Mouse (Mus musculus) forebrain, embryonic 13.5 days (tissue): Measurements from ENCODE around the gene Ctsw. TPM values are rescaled to one million over a fixed set of nuclear protein-coding genes. Genes with fewer than 3 reads are reported as not detected.

Source experiments
- ATAC-seq: fragments of 200-750 bp; cut with Nextera tagmentation; 2 replicates; pipeline ENCODE4 v1.8.0; 2017
- H3K27ac ChIP-seq: fragments of 300-500 bp; sonication (generic); 2 replicates; pipeline ENCODE4 v1.5.1; 2015; ENCODE audit warnings: inconsistent platforms, mild to moderate bottlenecking, moderate library complexity
- H3K27me3 ChIP-seq: fragments of 300-500 bp; sonication (generic); 2 replicates; pipeline ENCODE4 v1.6.1; 2015; ENCODE audit warnings: mild to moderate bottlenecking, inconsistent platforms
- H3K36me3 ChIP-seq: fragments of 300-500 bp; sonication (generic); 2 replicates; pipeline ENCODE4 v1.6.1; 2015; ENCODE audit warnings: mild to moderate bottlenecking, inconsistent platforms; ENCODE audit not compliant: poor library complexity, severe bottlenecking
- H3K4me1 ChIP-seq: fragments of 300-500 bp; sonication (generic); 2 replicates; pipeline ENCODE4 v1.6.1; 2015; ENCODE audit warnings: inconsistent platforms
- H3K4me2 ChIP-seq: fragments of 300-500 bp; sonication (generic); 2 replicates; pipeline ENCODE4 v1.6.1; 2015; ENCODE audit warnings: inconsistent platforms, mild to moderate bottlenecking, moderate library complexity
- H3K4me3 ChIP-seq: fragments of 300-500 bp; sonication (generic); 2 replicates; pipeline ENCODE4 v1.5.1; 2015; ENCODE audit warnings: mild to moderate bottlenecking, inconsistent platforms
- H3K9ac ChIP-seq: fragments of 300-500 bp; sonication (generic); 2 replicates; pipeline ENCODE4 v1.6.1; 2015; ENCODE audit warnings: mild to moderate bottlenecking, inconsistent platforms
- H3K9me3 ChIP-seq: fragments of 300-500 bp; sonication (generic); replicated peaks from 2 replicates; pipeline ENCODE4 v1.6.1; 2016; ENCODE audit warnings: inconsistent platforms
- WGBS: fragments of 180-500 bp; shearing (Covaris S2); methylation state at CpG from one replicate; pipeline ENCODE4 v1.1.7; 2015; 5-methylcytosine and 5-hydroxymethylcytosine counted together
- polyA plus RNA-seq: library from polyadenylated mRNA; unstranded; fragments of >200 nt; fragmentation: Nextera tagmentation; extraction: Ambion mirVana; gene quantifications from 2 replicates; pipeline ENCODE4 v1.2.1, GENCODE M21; 2015

The Ctsw gene
- polyA plus RNA-seq, 1 experiment from 2014 or later: 4.4 TPM

- 73% methylated on average over 9 of the region's 9 CpGs for WGBS
- no peak for ATAC-seq
Observed at GRCm38 (mm10) chr19:5444371-5444908, 23.9 kb downstream of the Ctsw start.

GRCm38 (mm10) chr19:5433951-5434350, 34.4 kb downstream of the Ctsw start:
- Histone ChIP-seq H3K9me3 (no peaks in the 10 kb centered on the region), H3K36me3 (no peaks in the 10 kb centered on the region; the same call in 1 of the 2 replicates), H3K9ac (no peak overlapping the region), H3K4me3 (no peak overlapping the region), H3K27me3 (0 out of 2 replicates have a peak, but pooled peaks cover 6% of the 10 kb centered on the region), H3K4me1 (peaks cover 6% of the 10 kb centered on the region), H3K27ac (no peak overlapping the region), H3K4me2 (peak overlapping the region; percentile 51; the same call in 1 of the 2 replicates)
- WGBS: 74% methylated on average over 7 of the region's 7 CpGs
- ATAC-seq: no peak

More at GRCm38 (mm10) chr19:5444371-5444908, 23.9 kb downstream of the Ctsw start:
- Histone ChIP-seq H3K27ac (no peak overlapping the region), H3K36me3 (no peaks in the 10 kb centered on the region), H3K4me3 (no peak overlapping the region), H3K4me1 (peaks cover 17% of the 10 kb centered on the region), H3K4me2 (no peak overlapping the region), H3K27me3 (peaks cover 47% of the 10 kb centered on the region), H3K9me3 (peaks cover 6% of the 10 kb centered on the region; the same call in 1 of the 2 replicates), H3K9ac (no peak overlapping the region)

- Histone ChIP-seq H3K27ac (no peak overlapping the region), H3K4me2 (peak overlapping the region; percentile 51), H3K4me3 (0 out of 2 replicates have a peak overlapping the region, but pooled peaks have one; percentile 12), H3K4me1 (peaks cover 7% of the 10 kb centered on the region), H3K9me3 (no peaks in the 10 kb centered on the region), H3K27me3 (0 out of 2 replicates have a peak, but pooled peaks cover 6% of the 10 kb centered on the region), H3K9ac (peak overlapping the region; percentile 50), H3K36me3 (peaks cover 3% of the 10 kb centered on the region; the same call in 1 of the 2 replicates)
- WGBS: 16% methylated on average over 16 of the region's 16 CpGs
- no peak for ATAC-seq
Observed at GRCm38 (mm10) chr19:5432992-5433852, 35.1 kb downstream of the Ctsw start.

DNA sequence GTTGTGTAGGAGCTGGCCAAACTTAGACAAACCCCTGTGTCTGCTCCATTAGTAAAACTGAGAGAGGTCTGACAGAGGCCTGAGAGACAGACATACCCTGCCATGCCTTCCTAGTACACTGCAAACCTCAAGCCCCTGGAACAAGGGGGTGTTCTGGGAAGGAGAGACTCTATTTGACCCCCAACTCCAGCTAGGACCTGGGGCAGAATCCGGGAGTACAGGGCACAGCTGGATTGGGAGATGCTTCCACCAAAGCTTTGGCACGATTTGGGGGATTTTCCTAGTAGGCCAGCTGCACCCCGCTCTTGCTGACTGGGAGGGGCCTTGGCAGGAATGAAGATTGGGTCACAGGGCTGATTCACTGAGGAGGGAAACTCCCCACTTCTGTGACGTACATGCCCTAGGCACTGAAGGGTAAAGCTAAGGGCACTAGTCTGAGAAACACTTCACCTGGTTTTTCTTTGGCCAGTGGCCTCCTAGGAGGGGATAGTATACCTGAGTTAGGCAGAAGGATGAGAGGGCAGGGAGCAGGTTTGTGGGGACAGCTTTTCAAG, 36.3 kb downstream of the Ctsw start:
- H3K27me3 ChIP-seq: 0 out of 2 replicates have a peak, but pooled peaks cover 3% of the 10 kb centered on the region
- no peak overlapping the region for H3K4me3 ChIP-seq
- H3K4me1 ChIP-seq: peaks cover 13% of the 10 kb centered on the region
- no peak overlapping the region for H3K9ac ChIP-seq
- peaks cover 13% of the 10 kb centered on the region for H3K36me3 ChIP-seq
- 84% methylated on average over 4 of the region's 4 CpGs for WGBS
- no peak for ATAC-seq
- H3K4me2 ChIP-seq: no peak overlapping the region
- H3K27ac ChIP-seq: no peak overlapping the region
- H3K9me3 ChIP-seq: no peaks in the 10 kb centered on the region

- WGBS: 86% methylated on average over 1 of the region's 1 CpGs
- Histone ChIP-seq H3K36me3 (peaks cover 24% of the 10 kb centered on the region), H3K4me2 (no peak overlapping the region)
Observed at GRCm38 (mm10) chr19:5430408-5430807, 37.9 kb downstream of the Ctsw start.

GRCm38 (mm10) chr19:5429806-5430205, 38.5 kb downstream of the Ctsw start:
- WGBS: 76% methylated on average over 8 of the region's 8 CpGs
- Histone ChIP-seq H3K9ac (no peak overlapping the region), H3K4me2 (no peak overlapping the region)

More at GRCm38 (mm10) chr19:5430408-5430807, 37.9 kb downstream of the Ctsw start:
- ATAC-seq: no peak
- Histone ChIP-seq H3K9ac (no peak overlapping the region), H3K9me3 (no peaks in the 10 kb centered on the region), H3K27ac (no peak overlapping the region), H3K4me3 (no peak overlapping the region), H3K4me1 (peaks cover 29% of the 10 kb centered on the region), H3K27me3 (no peaks in the 10 kb centered on the region)

DNA sequence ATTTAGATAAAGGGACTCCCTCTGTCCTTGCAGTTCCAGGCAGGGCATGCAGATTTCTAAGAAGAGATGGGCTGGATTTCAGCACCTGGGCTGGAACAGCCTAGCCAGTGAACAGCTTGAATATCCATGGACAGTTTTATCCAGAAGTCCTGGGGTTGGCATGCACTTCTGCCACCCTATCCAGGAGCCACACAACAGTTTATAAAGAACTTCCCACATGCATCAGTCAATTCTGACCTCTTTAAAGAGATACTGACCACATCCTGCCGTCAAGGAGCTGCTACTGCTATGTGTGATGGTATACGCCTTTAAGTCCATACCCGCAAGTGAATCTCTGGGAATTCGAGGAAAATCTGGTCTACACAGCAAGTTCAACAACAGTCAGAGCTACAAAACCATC, 39.1 kb downstream of the Ctsw start:
- 87% methylated on average over 4 of the region's 4 CpGs for WGBS
- H3K4me3 ChIP-seq: no peak overlapping the region
- no peak overlapping the region for H3K27ac ChIP-seq
- no peaks in the 10 kb centered on the region for H3K27me3 ChIP-seq
- peaks cover 24% of the 10 kb centered on the region for H3K36me3 ChIP-seq
- H3K4me2 ChIP-seq: no peak overlapping the region
- H3K4me1 ChIP-seq: peaks cover 29% of the 10 kb centered on the region
- H3K9me3 ChIP-seq: no peaks in the 10 kb centered on the region
- no peak for ATAC-seq
- no peak overlapping the region for H3K9ac ChIP-seq

More at GRCm38 (mm10) chr19:5429806-5430205, 38.5 kb downstream of the Ctsw start:
- no peaks in the 10 kb centered on the region for H3K9me3 ChIP-seq
- no peak overlapping the region for H3K27ac ChIP-seq
- no peak overlapping the region for H3K4me3 ChIP-seq
- peaks cover 24% of the 10 kb centered on the region for H3K36me3 ChIP-seq
- ATAC-seq: no peak
- no peaks in the 10 kb centered on the region for H3K27me3 ChIP-seq
- H3K4me1 ChIP-seq: peaks cover 29% of the 10 kb centered on the region

DNA sequence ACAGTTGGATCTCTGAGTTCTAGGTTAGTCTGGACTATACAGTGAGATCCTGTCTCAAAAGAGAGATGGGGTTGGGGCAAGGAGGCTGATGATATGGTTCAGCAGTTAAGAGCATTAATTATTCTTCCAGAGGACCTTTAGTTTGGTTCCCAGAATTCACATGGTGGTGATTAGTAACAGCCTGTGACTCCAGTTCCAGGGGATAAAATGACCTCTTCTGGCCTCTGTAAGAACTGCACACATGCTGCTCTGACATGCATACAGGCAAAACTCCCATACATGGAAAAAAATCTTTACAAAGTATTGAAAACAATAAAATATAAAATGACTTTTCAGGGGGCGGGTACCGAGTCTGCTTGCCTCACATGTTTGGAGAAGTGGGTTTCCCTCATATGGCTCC, 40.2 kb downstream of the Ctsw start:
- Histone ChIP-seq H3K4me1 (peaks cover 33% of the 10 kb centered on the region), H3K36me3 (peaks cover 27% of the 10 kb centered on the region), H3K9me3 (no peaks in the 10 kb centered on the region), H3K4me3 (no peak overlapping the region), H3K4me2 (no peak overlapping the region), H3K27me3 (no peaks in the 10 kb centered on the region), H3K9ac (no peak overlapping the region), H3K27ac (no peak overlapping the region)
- 86% methylated on average over 2 of the region's 2 CpGs for WGBS
- no peak for ATAC-seq

- 0 out of 2 replicates have a peak overlapping the region, but pooled peaks have one; percentile 31 for H3K9ac ChIP-seq
- ATAC-seq: no peak
- no peak overlapping the region for H3K4me3 ChIP-seq
- no peak overlapping the region for H3K27ac ChIP-seq
- H3K27me3 ChIP-seq: no peaks in the 10 kb centered on the region
- H3K4me2 ChIP-seq: peak overlapping the region; percentile 71; the same call in 1 of the 2 replicates
- H3K9me3 ChIP-seq: no peaks in the 10 kb centered on the region
- peaks cover 38% of the 10 kb centered on the region for H3K4me1 ChIP-seq
- WGBS: 95% methylated on average over 13 of the region's 13 CpGs
- H3K36me3 ChIP-seq: peaks cover 34% of the 10 kb centered on the region
Observed at GRCm38 (mm10) chr19:5426640-5427290, 41.5 kb downstream of the Ctsw start.

DNA sequence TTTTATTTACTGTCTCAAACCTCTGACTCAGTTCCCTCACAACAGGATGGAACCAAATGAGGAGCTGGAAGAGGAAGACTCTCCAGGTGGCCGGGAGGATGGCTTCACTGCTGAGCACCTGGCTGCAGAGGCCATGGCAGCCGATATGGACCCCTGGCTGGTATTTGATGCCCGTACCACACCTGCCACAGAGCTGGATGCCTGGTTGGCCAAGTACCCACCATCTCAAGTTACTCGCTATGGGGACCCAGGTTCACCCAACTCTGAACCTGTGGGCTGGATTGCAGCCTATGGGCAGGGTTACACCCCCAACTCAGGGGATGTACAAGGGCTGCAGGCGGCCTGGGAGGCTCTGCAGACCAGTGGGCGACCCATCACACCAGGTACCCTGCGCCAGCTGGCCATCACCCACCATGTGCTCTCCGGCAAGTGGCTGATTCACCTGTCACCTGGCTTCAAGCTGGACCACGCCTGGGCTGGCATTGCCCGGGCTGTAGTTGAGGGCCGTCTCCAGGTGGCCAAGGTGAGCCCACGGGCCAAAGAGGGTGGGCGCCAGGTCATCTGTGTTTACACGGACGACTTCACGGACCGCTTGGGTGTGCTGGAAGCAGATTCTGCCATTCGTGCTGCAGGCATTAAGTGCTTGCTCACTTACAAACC, 42.3 kb downstream of the Ctsw start:
- 91% methylated on average over 18 of the region's 18 CpGs for WGBS
- H3K27ac ChIP-seq: peak overlapping the region; percentile 5; the same call in 1 of the 2 replicates
- H3K4me1 ChIP-seq: peaks cover 38% of the 10 kb centered on the region
- H3K9ac ChIP-seq: peak overlapping the region; percentile 94
- no peak for ATAC-seq
- peaks cover 41% of the 10 kb centered on the region for H3K36me3 ChIP-seq
- H3K9me3 ChIP-seq: no peaks in the 10 kb centered on the region
- peak overlapping the region; percentile 71 for H3K4me2 ChIP-seq
- no peaks in the 10 kb centered on the region for H3K27me3 ChIP-seq
- H3K4me3 ChIP-seq: peak overlapping the region; percentile 89
